Mouse (Mus musculus) kidney, embryonic 14.5 days (tissue): Measurements from ENCODE around the gene Ankrd6. TPM values are rescaled to one million over a fixed set of nuclear protein-coding genes. Genes with fewer than 3 reads are reported as not detected.

Experiments
- ATAC-seq: fragments of 200-750 bp; cut with Nextera tagmentation; 2 replicates; pipeline ENCODE4 v1.8.0; 2017; ENCODE audit warnings: moderate number of reproducible peaks, mild to moderate bottlenecking, moderate TSS enrichment, moderate library complexity; ENCODE audit not compliant: low FRiP score, low TSS enrichment
- H3K27ac ChIP-seq: fragments of 300-500 bp; sonication (generic); 2 replicates; pipeline ENCODE4 v1.5.1; 2014; ENCODE audit warnings: low read depth, mild to moderate bottlenecking, low read length, moderate library complexity, mixed read lengths
- H3K27me3 ChIP-seq: fragments of 300-500 bp; sonication (generic); 2 replicates; pipeline ENCODE4 v1.6.1; 2014; ENCODE audit warnings: mild to moderate bottlenecking, low read length; ENCODE audit not compliant: control insufficient read depth, insufficient read depth
- H3K36me3 ChIP-seq: fragments of 300-500 bp; sonication (generic); 2 replicates; pipeline ENCODE4 v1.6.1; 2014; ENCODE audit warnings: low read length, mixed read lengths; ENCODE audit not compliant: control insufficient read depth, insufficient read depth
- H3K4me1 ChIP-seq: fragments of 300-500 bp; sonication (generic); 2 replicates; pipeline ENCODE4 v1.6.1; 2014; ENCODE audit warnings: low read length, mixed read lengths; ENCODE audit not compliant: control insufficient read depth, insufficient read depth
- H3K4me2 ChIP-seq: fragments of 300-500 bp; sonication (generic); replicated peaks from 2 replicates; pipeline ENCODE4 v1.6.1; 2014; ENCODE audit warnings: low read depth, mild to moderate bottlenecking, low read length
- H3K4me3 ChIP-seq: fragments of 300-500 bp; sonication (generic); 2 replicates; pipeline ENCODE4 v1.5.1; 2014; ENCODE audit warnings: mild to moderate bottlenecking, low read length
- H3K9ac ChIP-seq: fragments of 300-500 bp; sonication (generic); 2 replicates; pipeline ENCODE4 v1.6.1; 2014; ENCODE audit warnings: low read depth, mild to moderate bottlenecking, low read length, moderate library complexity
- H3K9me3 ChIP-seq: fragments of 300-500 bp; sonication (generic); 2 replicates; pipeline ENCODE4 v1.6.1; 2016; ENCODE audit warnings: low read length; ENCODE audit not compliant: control insufficient read depth
- WGBS: fragments of 180-500 bp; shearing (Covaris S2); extraction: QIAGEN DNeasy Blood & Tissue Kit; methylation state at CpG from one replicate; pipeline ENCODE4 v1.1.7; 2014; 5-methylcytosine and 5-hydroxymethylcytosine counted together
- polyA plus RNA-seq: library from polyadenylated mRNA; unstranded; fragments of >200 nt; fragmentation: Nextera tagmentation; extraction: Ambion mirVana; gene quantifications from 2 replicates; pipeline ENCODE4 v1.2.1, GENCODE M21; 2014

Gene Ankrd6
- polyA plus RNA-seq, 1 experiment from 2014 or later: 14.3 TPM

GRCm38 (mm10) chr4:32838401-32838800 lies 112.2 kb downstream of the Ankrd6 start:
- Histone ChIP-seq H3K36me3 (no peaks in the 10 kb centered on the region), H3K9me3 (no peaks in the 10 kb centered on the region), H3K9ac (no peak overlapping the region), H3K4me3 (no peak overlapping the region), H3K27me3 (no peaks in the 10 kb centered on the region), H3K27ac (no peak overlapping the region), H3K4me2 (no peak overlapping the region), H3K4me1 (no peaks in the 10 kb centered on the region)
- no peak for ATAC-seq
- 92% methylated on average over 3 of the region's 3 CpGs for WGBS

- H3K27ac ChIP-seq: no peak overlapping the region
- H3K9ac ChIP-seq: no peak overlapping the region
- no peak overlapping the region for H3K4me3 ChIP-seq
- H3K4me1 ChIP-seq: no peaks in the 10 kb centered on the region
- H3K27me3 ChIP-seq: no peaks in the 10 kb centered on the region
- H3K9me3 ChIP-seq: no peaks in the 10 kb centered on the region
- no peak overlapping the region for H3K4me2 ChIP-seq
- WGBS: 93% methylated on average over 9 of the region's 9 CpGs
- H3K36me3 ChIP-seq: no peaks in the 10 kb centered on the region
- no peak for ATAC-seq
Observed at GRCm38 (mm10) chr4:32836071-32836470, 114.6 kb downstream of the Ankrd6 start.

- Histone ChIP-seq H3K27me3 (no peaks in the 10 kb centered on the region), H3K36me3 (no peaks in the 10 kb centered on the region), H3K4me3 (no peak overlapping the region), H3K9ac (no peak overlapping the region), H3K4me1 (peaks cover 3% of the 10 kb centered on the region), H3K9me3 (no peaks in the 10 kb centered on the region), H3K4me2 (no peak overlapping the region), H3K27ac (no peak overlapping the region)
- WGBS: 76% methylated on average over 3 of the region's 3 CpGs
- ATAC-seq: no peak
Observed at GRCm38 (mm10) chr4:32834541-32834940, 116.1 kb downstream of the Ankrd6 start.

GRCm38 (mm10) chr4:32833494-32834282 lies 117.0 kb downstream of the Ankrd6 start:
- peak overlapping the region; percentile 30 for H3K4me2 ChIP-seq
- no peaks in the 10 kb centered on the region for H3K27me3 ChIP-seq
- no peak overlapping the region for H3K9ac ChIP-seq
- WGBS: 60% methylated on average over 17 of the region's 17 CpGs
- no peaks in the 10 kb centered on the region for H3K36me3 ChIP-seq
- H3K9me3 ChIP-seq: no peaks in the 10 kb centered on the region
- H3K4me1 ChIP-seq: peaks cover 12% of the 10 kb centered on the region
- peak overlapping the region; percentile 11; the same call in 1 of the 2 replicates for H3K4me3 ChIP-seq
- ATAC-seq: no peak
- no peak overlapping the region for H3K27ac ChIP-seq

- H3K36me3 ChIP-seq: no peaks in the 10 kb centered on the region
- no peak overlapping the region for H3K4me2 ChIP-seq
- H3K9me3 ChIP-seq: no peaks in the 10 kb centered on the region
- 14% methylated on average over 10 of the region's 10 CpGs for WGBS
- H3K27me3 ChIP-seq: no peaks in the 10 kb centered on the region
- peaks cover 20% of the 10 kb centered on the region for H3K4me1 ChIP-seq
- no peak overlapping the region for H3K27ac ChIP-seq
- no peak for ATAC-seq
- H3K4me3 ChIP-seq: no peak overlapping the region
- no peak overlapping the region for H3K9ac ChIP-seq
Observed at GRCm38 (mm10) chr4:32829316-32829715, 121.3 kb downstream of the Ankrd6 start.

GRCm38 (mm10) chr4:32828385-32829077 lies 122.1 kb downstream of the Ankrd6 start:
- Histone ChIP-seq H3K27me3 (no peaks in the 10 kb centered on the region), H3K4me1 (peaks cover 20% of the 10 kb centered on the region), H3K9me3 (no peaks in the 10 kb centered on the region), H3K4me3 (no peak overlapping the region), H3K27ac (no peak overlapping the region), H3K36me3 (no peaks in the 10 kb centered on the region), H3K9ac (no peak overlapping the region), H3K4me2 (no peak overlapping the region)
- WGBS: 71% methylated on average over 10 of the region's 10 CpGs
- no peak for ATAC-seq

GRCm38 (mm10) chr4:32826925-32827324 lies 123.7 kb downstream of the Ankrd6 start:
- H3K27ac ChIP-seq: no peak overlapping the region
- H3K4me2 ChIP-seq: no peak overlapping the region
- H3K36me3 ChIP-seq: 0 out of 2 replicates have a peak, but pooled peaks cover 2% of the 10 kb centered on the region
- 50% methylated on average over 7 of the region's 7 CpGs for WGBS
- H3K4me1 ChIP-seq: peaks cover 20% of the 10 kb centered on the region
- no peak overlapping the region for H3K4me3 ChIP-seq
- no peak overlapping the region for H3K9ac ChIP-seq
- no peaks in the 10 kb centered on the region for H3K9me3 ChIP-seq
- no peak for ATAC-seq
- H3K27me3 ChIP-seq: no peaks in the 10 kb centered on the region

- H3K4me2 ChIP-seq: no peak overlapping the region
- WGBS: 65% methylated on average over 8 of the region's 8 CpGs
Observed at GRCm38 (mm10) chr4:32824254-32824653, 126.4 kb downstream of the Ankrd6 start.

GRCm38 (mm10) chr4:32820676-32821075 lies 130.0 kb downstream of the Ankrd6 start:
- Histone ChIP-seq H3K27me3 (no peaks in the 10 kb centered on the region), H3K27ac (no peak overlapping the region), H3K36me3 (0 out of 2 replicates have a peak, but pooled peaks cover 2% of the 10 kb centered on the region), H3K9ac (no peak overlapping the region), H3K4me3 (no peak overlapping the region), H3K4me2 (no peak overlapping the region), H3K4me1 (no peaks in the 10 kb centered on the region), H3K9me3 (no peaks in the 10 kb centered on the region)
- no peak for ATAC-seq
- 90% methylated on average over 3 of the region's 3 CpGs for WGBS

More at GRCm38 (mm10) chr4:32824254-32824653, 126.4 kb downstream of the Ankrd6 start:
- H3K9me3 ChIP-seq: no peaks in the 10 kb centered on the region
- ATAC-seq: no peak
- 0 out of 2 replicates have a peak, but pooled peaks cover 2% of the 10 kb centered on the region for H3K36me3 ChIP-seq
- H3K4me1 ChIP-seq: peaks cover 14% of the 10 kb centered on the region
- no peak overlapping the region for H3K4me3 ChIP-seq
- no peak overlapping the region for H3K27ac ChIP-seq
- no peak overlapping the region for H3K9ac ChIP-seq
- no peaks in the 10 kb centered on the region for H3K27me3 ChIP-seq
